Mouse (Mus musculus): Measurements from ENCODE around the gene Tnnt1.

Gene Tnnt1

GRCm38 (mm10) chr7:4497271-4497903, 18.8 kb downstream of the Tnnt1 start:
- DNase-seq: no peak

- DNase-seq: no peak
Measured at GRCm38 (mm10) chr7:4496468-4496867, 19.7 kb downstream of the Tnnt1 start.

- DNase-seq: no peak
Measured at GRCm38 (mm10) chr7:4493991-4494390, 22.2 kb downstream of the Tnnt1 start.

GRCm38 (mm10) chr7:4492284-4493224, 23.6 kb downstream of the Tnnt1 start:
- DNase-seq: no peak

- DNase-seq: peak; percentile 44 to 58
Measured at GRCm38 (mm10) chr7:4491308-4491707, 24.9 kb downstream of the Tnnt1 start.

- no peak for DNase-seq
Measured at GRCm38 (mm10) chr7:4482281-4482680, 33.9 kb downstream of the Tnnt1 start.

GRCm38 (mm10) chr7:4479674-4480073, 36.5 kb downstream of the Tnnt1 start:
- peak; percentile 57 to 58 for DNase-seq

GRCm38 (mm10) chr7:4478796-4479291, 37.3 kb downstream of the Tnnt1 start:
- no peak for DNase-seq

DNA sequence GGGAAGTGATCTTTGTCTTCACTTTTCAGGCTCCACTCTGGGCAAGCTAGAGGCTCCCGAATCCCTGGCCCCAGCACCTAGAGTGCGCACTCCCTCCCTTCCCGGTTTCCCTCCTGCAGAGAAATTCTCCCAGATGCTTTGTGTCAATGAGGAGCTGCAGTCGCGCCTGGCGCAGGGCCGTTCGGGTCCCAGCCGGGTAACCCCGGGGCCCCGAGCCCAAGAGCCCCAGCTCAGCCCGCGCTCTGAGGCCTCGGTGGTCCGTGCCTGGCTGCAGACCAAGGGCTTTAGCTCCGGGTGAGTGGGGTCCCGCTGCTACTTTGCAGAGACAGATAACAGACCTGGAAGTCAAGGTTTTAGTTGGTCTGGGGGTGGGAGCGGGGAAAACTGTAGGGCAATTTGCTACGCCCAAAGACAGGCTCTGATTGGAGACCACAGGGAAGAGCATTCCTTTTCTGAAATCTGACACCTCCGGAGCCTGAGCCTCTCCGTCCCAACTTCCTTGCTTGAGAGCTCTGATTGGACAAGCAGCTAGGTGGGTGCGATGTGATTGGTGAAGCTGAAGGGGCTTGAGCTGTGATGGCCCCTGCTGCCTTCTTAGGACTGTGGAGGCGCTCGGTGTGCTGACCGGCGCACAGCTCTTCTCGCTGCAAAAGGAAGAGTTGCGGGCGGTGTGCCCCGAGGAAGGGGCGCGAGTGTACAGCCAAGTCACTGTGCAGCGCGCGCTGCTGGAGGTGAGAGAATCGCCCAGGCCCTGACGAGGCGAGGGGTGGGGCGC, 38.0 kb downstream of the Tnnt1 start:
- peak; percentile 82 to 92 for DNase-seq

- no peak for DNase-seq
Measured at GRCm38 (mm10) chr7:4473940-4474339, 42.2 kb downstream of the Tnnt1 start.

DNA sequence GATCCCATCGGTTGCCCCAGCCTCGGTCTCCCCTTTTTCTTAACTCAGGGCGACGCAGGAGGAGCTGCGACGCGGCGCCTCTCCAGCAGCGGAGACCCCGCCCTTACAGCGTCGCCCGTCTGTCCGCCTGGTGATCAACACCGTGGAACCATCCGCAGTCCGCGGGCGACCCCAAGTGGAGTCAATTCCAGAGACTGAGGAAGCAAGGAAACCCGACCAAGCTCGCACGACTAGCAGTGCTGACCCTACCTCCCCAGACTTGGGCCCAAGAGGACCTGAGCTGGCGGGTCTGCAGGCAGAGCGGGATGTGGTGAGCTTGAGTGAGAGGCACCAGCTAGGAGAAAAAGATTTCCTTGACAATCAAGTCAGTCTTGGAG, 45.0 kb downstream of the Tnnt1 start:
- peak; percentile 90 to 92 for DNase-seq

DNA sequence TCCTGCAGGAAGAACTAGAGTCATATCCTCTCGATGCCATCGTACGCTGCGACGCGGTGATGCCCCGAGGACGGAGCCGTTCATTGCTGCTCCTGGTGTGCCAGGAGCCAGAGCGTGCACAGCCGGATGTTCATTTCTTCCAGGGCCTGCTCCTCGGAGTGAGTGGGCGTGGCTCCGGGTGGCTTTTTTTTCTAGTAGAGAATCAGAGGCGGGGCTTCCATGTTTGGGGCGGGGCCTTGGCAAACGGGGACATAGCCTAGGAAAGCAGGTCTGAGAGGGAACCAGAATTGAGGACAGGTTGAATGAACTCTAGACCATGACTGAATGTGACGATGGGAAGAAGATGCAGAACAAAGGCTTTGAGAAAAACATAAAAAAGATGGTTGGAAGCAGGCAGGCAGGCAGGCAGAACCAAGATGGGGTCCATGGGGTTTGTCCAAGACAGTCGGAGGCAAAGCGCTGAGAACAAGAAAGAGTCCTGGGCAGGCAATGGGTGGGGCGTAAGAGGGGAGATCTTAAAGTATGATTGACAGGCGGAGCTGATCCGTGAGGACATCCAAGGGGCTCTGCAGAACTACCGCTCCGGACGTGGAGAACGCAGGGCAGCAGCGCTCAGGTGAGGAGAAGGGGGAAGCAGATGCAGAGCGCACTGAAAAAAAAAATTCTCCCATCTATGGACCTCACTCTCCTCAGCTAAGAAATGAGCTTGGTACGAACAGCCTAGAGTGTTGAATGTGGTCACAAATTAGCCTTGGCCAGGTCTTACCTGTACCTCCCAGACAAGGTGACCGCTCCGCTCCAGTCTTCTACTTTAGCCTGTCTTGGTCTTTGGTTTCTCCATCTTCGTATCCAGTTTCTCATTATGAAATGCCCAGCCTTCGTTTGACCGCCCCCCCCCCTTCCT, 45.7 kb downstream of the Tnnt1 start:
- peak; percentile 85 to 87 for DNase-seq

GRCm38 (mm10) chr7:4467801-4468200, 48.4 kb downstream of the Tnnt1 start:
- DNase-seq: no peak

GRCm38 (mm10) chr7:4464194-4464824, 51.9 kb downstream of the Tnnt1 start:
- peak; percentile 69 to 89 for DNase-seq

DNA sequence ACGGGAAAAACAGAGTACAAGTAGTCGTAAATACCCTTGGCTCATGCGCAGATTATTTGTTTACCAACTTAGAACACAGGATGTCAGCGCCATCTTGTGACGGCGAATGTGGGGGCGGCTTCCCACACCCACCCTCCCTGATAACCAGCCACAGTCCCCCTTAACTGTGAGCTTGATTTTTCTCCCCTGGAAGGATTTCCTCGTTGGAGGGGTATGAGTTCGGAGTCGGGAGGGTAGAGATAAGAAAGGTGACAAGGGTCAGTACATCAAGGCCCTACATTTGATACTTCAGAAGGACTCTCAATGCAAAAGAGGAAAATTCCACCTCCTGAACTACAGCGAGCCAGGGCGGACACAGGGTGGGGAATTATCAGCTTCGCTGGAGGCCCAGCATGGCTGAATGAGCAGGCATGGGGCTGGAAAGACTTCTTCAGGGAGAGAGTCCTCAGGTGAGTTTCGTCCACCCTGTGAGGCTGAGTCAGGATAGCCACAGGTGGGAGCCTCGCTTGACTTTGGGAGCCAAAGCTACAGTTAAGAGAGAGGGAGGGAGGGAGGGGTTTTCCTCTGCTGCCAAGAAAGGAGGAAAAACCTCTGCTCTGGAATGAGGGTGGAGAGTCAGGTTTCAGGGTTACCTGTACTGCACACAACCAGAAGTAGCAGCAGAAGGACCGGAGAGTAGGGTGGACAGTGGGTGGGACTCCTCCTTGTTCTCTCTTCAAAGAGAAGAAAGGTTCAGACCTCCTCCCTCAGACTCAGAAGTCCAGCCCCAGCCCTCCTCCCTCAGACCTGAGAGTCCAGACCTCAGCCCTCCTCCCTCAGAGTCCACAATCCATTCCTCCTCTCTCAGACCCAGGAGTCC, 55.4 kb downstream of the Tnnt1 start, which contains the start of gene Eps8l1:
Gene Eps8l1 (plus strand): TSS at position 99 of the 859 bp plus-strand sequence.
- DNase-seq: no peak

Data from kidney, postnatal 25 days (tissue).